Comparison of ENCODE assay signal across 19 mouse cellular contexts in genomic region chr7:101540684-101541083, GRCm38 (mm10). TPM values are rescaled to one million over a fixed set of nuclear protein-coding genes. Genes with fewer than 3 reads are reported as not detected.
DNase-seq lines count a peak whose midpoint lies in the region; ATAC-seq and TF ChIP-seq lines count a peak whose summit lies in the region.
"Had no signal": no experiment of that assay in that cellular context is flagged by ENCODE, and none has a peak within 500 bp of the region (broad histone marks: within the 10 kb centered on the region; RNA-seq: fewer than 3 reads in every experiment).

No protein-coding gene starts in this region.

- H3K4me3 ChIP-seq in layer of hippocampus, adult 2 months: no peak overlapping the region
- H3K4me3 ChIP-seq in intestine, postnatal 0 days (ENCODE audit: low read depth, low read length): no peak overlapping the region
- no peak overlapping the region for H3K4me3 ChIP-seq in embryonic facial prominence, embryonic 10.5 days
- H3K4me3 ChIP-seq: embryonic facial prominence, embryonic 13.5 days; hindbrain, embryonic 15.5 days; limb, embryonic 15.5 days had no signal

- no peaks in the 10 kb centered on the region for H3K36me3 ChIP-seq in intestine, postnatal 0 days (ENCODE audit: control insufficient read depth, insufficient read depth)
- H3K36me3 ChIP-seq in embryonic facial prominence, embryonic 10.5 days (replicated peaks): no peaks in the 10 kb centered on the region
- H3K36me3 ChIP-seq: embryonic facial prominence, embryonic 13.5 days; hindbrain, embryonic 15.5 days; limb, embryonic 15.5 days had no signal

- no peaks in the 10 kb centered on the region for H3K9me3 ChIP-seq in intestine, postnatal 0 days (ENCODE audit: control insufficient read depth)
- no peaks in the 10 kb centered on the region for H3K9me3 ChIP-seq in embryonic facial prominence, embryonic 10.5 days
- H3K9me3 ChIP-seq: embryonic facial prominence, embryonic 13.5 days; hindbrain, embryonic 15.5 days; limb, embryonic 15.5 days had no signal

- no peak for DNase-seq in layer of hippocampus, adult 2 months (ENCODE audit: low spot score in 2 of 2)
- no peak for DNase-seq in layer of hippocampus, postnatal 10 days (ENCODE audit: low spot score in 2 of 2)
- peak; percentile 50 for DNase-seq in CD4-positive helper T cell, adult 2 months (ENCODE audit: low read depth, low spot score)
- no peak for DNase-seq in cerebellum, adult 11-12 months
- no peak for DNase-seq in embryonic facial prominence, embryonic 10.5 days (ENCODE audit: low spot score)

- TF ChIP-seq CTCF in layer of hippocampus, adult 2 months (conservative IDR thresholded peaks at IDR 0.05): no peak
- no peak for TF ChIP-seq CTCF in intestine, postnatal 0 days (IDR thresholded peaks at IDR 0.05; ENCODE audit: low read depth)

- no peaks in the 10 kb centered on the region for H3K27me3 ChIP-seq in intestine, postnatal 0 days (replicated peaks; ENCODE audit: control insufficient read depth, insufficient read depth, low read length)
- no peaks in the 10 kb centered on the region for H3K27me3 ChIP-seq in embryonic facial prominence, embryonic 10.5 days (replicated peaks; ENCODE audit: low read depth, poor library complexity, severe bottlenecking)
- H3K27me3 ChIP-seq: embryonic facial prominence, embryonic 13.5 days; hindbrain, embryonic 15.5 days; limb, embryonic 15.5 days had no signal

- no peaks in the 10 kb centered on the region for H3K4me1 ChIP-seq in intestine, postnatal 0 days (replicated peaks; ENCODE audit: control insufficient read depth, insufficient read depth, low read length)
- peaks cover 12% of the 10 kb centered on the region; the same call in 1 of the 2 replicates for H3K4me1 ChIP-seq in embryonic facial prominence, embryonic 10.5 days
- H3K4me1 ChIP-seq: embryonic facial prominence, embryonic 13.5 days had no signal

- no peak overlapping the region for H3K9ac ChIP-seq in intestine, postnatal 0 days (ENCODE audit: low read depth, low read length)
- H3K9ac ChIP-seq: embryonic facial prominence, embryonic 13.5 days; hindbrain, embryonic 15.5 days; limb, embryonic 15.5 days; liver, postnatal 0 days had no signal

- H3K4me2 ChIP-seq in intestine, postnatal 0 days (replicated peaks; ENCODE audit: low read depth): no peak overlapping the region
- H3K4me2 ChIP-seq: limb, embryonic 15.5 days had no signal

- peak; percentile 21 for ATAC-seq in activated CD4-positive, CD25-positive, alpha-beta regulatory T cell, adult 4 months
- peak; percentile 46; the same call in 1 of the 2 replicates for ATAC-seq in intestine, postnatal 0 days
- ATAC-seq: liver, postnatal 0 days had no signal

- 0 out of 2 replicates have a peak overlapping the region, but pooled peaks have one; percentile 0 for H3K27ac ChIP-seq in layer of hippocampus, adult 2 months
- H3K27ac ChIP-seq in intestine, postnatal 0 days (ENCODE audit: low read depth, low read length): no peak overlapping the region
- no peak overlapping the region for H3K27ac ChIP-seq in embryonic facial prominence, embryonic 10.5 days (replicated peaks)
- H3K27ac ChIP-seq: embryonic facial prominence, embryonic 13.5 days; hindbrain, embryonic 15.5 days; limb, embryonic 15.5 days had no signal

- WGBS in intestine, postnatal 0 days: 42% methylated on average over 5 of the region's 5 CpGs
- WGBS in embryonic facial prominence, embryonic 10.5 days: 81% methylated on average over 5 of the region's 5 CpGs

RNA-seq across cellular contexts. Expression of gene Art2b, which starts 44.7 kb away (rescaled TPM):
- total RNA-seq in layer of hippocampus, adult 2 months (2021): not detected
- not detected for total RNA-seq in layer of hippocampus, postnatal 10 days (2021)
- 100 to 1,000 TPM in 1 of 2 experiments, 10 to 100 TPM in 1; 54.4 to 136 TPM for polyA plus RNA-seq in activated CD4-positive, CD25-positive, alpha-beta regulatory T cell, adult 4 months (2017; shearing (Covaris generic))
- 0.24 and 0.56 TPM in 2 replicates for polyA plus RNA-seq in intestine, postnatal 0 days (2015; fragmentation: Nextera tagmentation; extraction: Ambion mirVana)
- polyA plus RNA-seq in embryonic facial prominence, embryonic 10.5 days (2016; fragmentation: Nextera tagmentation; extraction: Ambion mirVana): not detected in 2 replicates
- total RNA-seq: adrenal gland, postnatal 25 days; gastrocnemius, postnatal 10 days; layer of hippocampus, postnatal 14 days; left cerebral cortex, postnatal 25 days had no signal
- polyA plus RNA-seq: cerebellum, adult 2 months; embryonic facial prominence, embryonic 13.5 days; heart, postnatal 0 days; hindbrain, embryonic 15.5 days; limb, embryonic 15.5 days; midbrain, embryonic 11.5 days; stomach, embryonic 16.5 days had no signal

Comparison
In these comparisons a context has a peak if more than half of its experiments do, and no peak if none do; other contexts are left out.
1. RNA of gene Art2b, which starts 44.7 kb away (polyA plus RNA-seq): 54.4 to 136 TPM in activated CD4-positive, CD25-positive, alpha-beta regulatory T cell, adult 4 months; 0.24 to 0.56 TPM in intestine, postnatal 0 days and not detected in embryonic facial prominence, embryonic 10.5 days; every median in the first group is over 10 times any median in the second.